Mouse (Mus musculus) neural tube, embryonic 12.5 days (tissue): ENCODE results near the gene Espn. TPM values are rescaled to one million over a fixed set of nuclear protein-coding genes. Genes with fewer than 3 reads are reported as not detected.

Source experiments
- ATAC-seq: fragments of 200-750 bp; cut with Nextera tagmentation; 2 replicates; pipeline ENCODE4 v1.8.0; 2017; ENCODE audit warnings: low read depth, mild to moderate bottlenecking, moderate TSS enrichment, moderate library complexity; ENCODE audit not compliant: low FRiP score
- H3K27ac ChIP-seq: fragments of 300-500 bp; sonication (generic); 2 replicates; pipeline ENCODE4 v1.5.1; 2016
- H3K27me3 ChIP-seq: fragments of 300-500 bp; sonication (generic); replicated peaks from 2 replicates; pipeline ENCODE4 v1.6.1; 2016; ENCODE audit warnings: mild to moderate bottlenecking
- H3K36me3 ChIP-seq: fragments of 300-500 bp; sonication (generic); 2 replicates; pipeline ENCODE4 v1.6.1; 2016; ENCODE audit warnings: mild to moderate bottlenecking
- H3K4me1 ChIP-seq: fragments of 300-500 bp; sonication (generic); 2 replicates; pipeline ENCODE4 v1.6.1; 2016
- H3K4me2 ChIP-seq: fragments of 300-500 bp; sonication (generic); replicated peaks from 2 replicates; pipeline ENCODE4 v1.6.1; 2016; ENCODE audit warnings: mild to moderate bottlenecking
- H3K4me3 ChIP-seq: fragments of 300-500 bp; sonication (generic); 2 replicates; pipeline ENCODE4 v1.5.1; 2016
- H3K9ac ChIP-seq: fragments of 300-500 bp; sonication (generic); 2 replicates; pipeline ENCODE4 v1.6.1; 2016; ENCODE audit warnings: mild to moderate bottlenecking
- H3K9me3 ChIP-seq: fragments of 300-500 bp; sonication (generic); 2 replicates; pipeline ENCODE4 v1.6.1; 2016; ENCODE audit warnings: mild to moderate bottlenecking
- WGBS: fragments of 180-500 bp; shearing (Covaris S2); methylation state at CpG from one replicate; pipeline ENCODE4 v1.1.7; 2016; 5-methylcytosine and 5-hydroxymethylcytosine counted together
- polyA plus RNA-seq: library from polyadenylated mRNA; unstranded; fragments of >200 nt; fragmentation: Nextera tagmentation; extraction: Ambion mirVana; gene quantifications from 2 replicates; pipeline ENCODE4 v1.2.1, GENCODE M21; 2016

Gene Espn
- polyA plus RNA-seq, 1 experiment from 2014 or later, result 0.32 TPM

DNA sequence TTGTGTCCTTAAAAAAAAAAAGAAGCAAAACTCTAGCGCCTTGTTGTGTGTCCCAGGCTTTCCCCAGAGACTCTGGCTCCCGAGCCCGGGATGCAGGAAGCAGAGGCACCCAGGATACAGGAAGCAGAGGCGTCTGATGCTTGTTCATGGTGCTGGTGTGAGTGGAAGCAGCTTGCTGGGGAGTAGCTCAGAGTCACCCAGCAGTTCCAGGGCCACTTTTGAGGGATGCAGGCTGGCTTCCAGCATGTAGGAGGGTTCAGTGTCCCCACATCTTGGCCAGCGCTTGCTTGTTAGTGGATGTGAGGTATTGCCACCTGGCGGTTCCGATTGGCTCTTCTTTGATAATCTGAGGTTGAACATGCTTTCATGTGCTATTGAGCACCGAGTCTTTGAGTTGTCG is 35.0 kb upstream of the Espn start:
- ATAC-seq, result no peak
- Histone ChIP-seq H3K4me2 (no peak overlapping the region), H3K4me1 (peaks cover 17% of the 10 kb centered on the region)

DNA sequence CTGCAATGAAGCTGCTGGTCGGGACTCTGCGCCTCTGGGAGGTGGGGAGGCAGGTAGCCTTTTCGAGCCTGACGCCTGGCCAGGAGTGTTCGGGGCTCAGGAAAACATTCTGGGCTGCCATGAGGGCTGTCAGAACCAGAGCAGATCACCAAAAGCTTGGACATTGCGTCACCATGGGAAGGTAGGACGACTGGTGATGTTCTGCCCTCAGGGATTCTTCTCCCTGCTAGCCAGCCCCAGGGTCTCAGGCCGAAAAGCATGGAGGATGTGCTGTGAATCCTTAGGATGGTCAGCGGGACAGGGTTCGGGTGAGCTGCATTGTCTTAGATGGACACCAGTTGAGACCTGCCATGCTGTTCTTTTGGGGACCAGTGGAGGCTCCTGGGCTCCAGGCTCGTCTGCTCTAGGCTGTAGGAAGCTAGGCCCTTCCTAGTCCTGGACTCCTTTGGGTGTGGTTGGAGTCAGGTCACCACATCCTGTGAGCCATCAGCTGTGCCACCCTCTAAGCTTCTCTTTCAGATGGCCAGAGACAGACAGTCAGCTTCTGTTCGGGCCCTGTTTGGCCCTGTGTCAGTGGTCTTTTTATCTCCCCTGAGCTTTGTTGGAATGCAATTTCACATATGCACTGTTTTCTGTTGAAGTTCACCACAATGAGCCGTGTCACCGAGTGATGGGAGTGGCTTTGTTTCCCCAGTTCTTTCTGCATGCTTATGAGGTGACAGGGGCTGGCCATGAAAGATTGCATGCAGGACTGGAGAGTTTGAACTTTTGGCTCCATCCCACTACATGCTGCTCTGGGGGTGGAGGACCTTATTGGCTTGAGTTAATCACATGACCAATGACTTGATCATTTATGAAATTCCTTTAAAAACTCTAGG is 34.3 kb upstream of the Espn start:
- ATAC-seq, result no peak
- H3K4me3 ChIP-seq, result no peak overlapping the region
- peaks cover 17% of the 10 kb centered on the region for H3K4me1 ChIP-seq
- H3K9ac ChIP-seq, result 0 out of 2 replicates have a peak overlapping the region, but pooled peaks have one; percentile 42
- H3K36me3 ChIP-seq, result no peaks in the 10 kb centered on the region
- 0 out of 2 replicates have a peak overlapping the region, but pooled peaks have one; percentile 15 for H3K27ac ChIP-seq
- H3K9me3 ChIP-seq, result no peaks in the 10 kb centered on the region
- H3K27me3 ChIP-seq, result no peaks in the 10 kb centered on the region
- peak overlapping the region; percentile 46 for H3K4me2 ChIP-seq
- 52% methylated on average over 14 of the region's 14 CpGs for WGBS

More for the DNA sequence above, 35.0 kb upstream of the Espn start:
- no peak overlapping the region for H3K27ac ChIP-seq
- WGBS, result 90% methylated on average over 9 of the region's 9 CpGs
- no peaks in the 10 kb centered on the region for H3K9me3 ChIP-seq
- H3K27me3 ChIP-seq, result no peaks in the 10 kb centered on the region
- no peaks in the 10 kb centered on the region for H3K36me3 ChIP-seq
- no peak overlapping the region for H3K4me3 ChIP-seq
- no peak overlapping the region for H3K9ac ChIP-seq

GRCm38 (mm10) chr4:152185510-152186204 is 33.5 kb upstream of the Espn start:
- Histone ChIP-seq H3K9me3 (no peaks in the 10 kb centered on the region), H3K9ac (0 out of 2 replicates have a peak overlapping the region, but pooled peaks have one; percentile 47), H3K4me3 (no peak overlapping the region), H3K27ac (peak overlapping the region; percentile 15; the same call in 1 of the 2 replicates), H3K4me2 (peak overlapping the region; percentile 46), H3K36me3 (no peaks in the 10 kb centered on the region), H3K27me3 (no peaks in the 10 kb centered on the region), H3K4me1 (peaks cover 17% of the 10 kb centered on the region)
- peak; percentile 58; the same call in 1 of the 2 replicates for ATAC-seq
- 8% methylated on average over 19 of the region's 19 CpGs for WGBS

- H3K27me3 ChIP-seq, result no peaks in the 10 kb centered on the region
- WGBS, result 6% methylated on average over 3 of the region's 3 CpGs
- H3K4me2 ChIP-seq, result peak overlapping the region; percentile 46
- H3K36me3 ChIP-seq, result no peaks in the 10 kb centered on the region
- no peaks in the 10 kb centered on the region for H3K9me3 ChIP-seq
- H3K27ac ChIP-seq, result no peak overlapping the region
- ATAC-seq, result peak; percentile 17; the same call in 1 of the 2 replicates
- no peak overlapping the region for H3K4me3 ChIP-seq
- H3K9ac ChIP-seq, result 0 out of 2 replicates have a peak overlapping the region, but pooled peaks have one; percentile 47
- H3K4me1 ChIP-seq, result peaks cover 21% of the 10 kb centered on the region
These were observed 33.0 kb upstream of the Espn start for GRCm38 (mm10) chr4:152185137-152185509.

DNA sequence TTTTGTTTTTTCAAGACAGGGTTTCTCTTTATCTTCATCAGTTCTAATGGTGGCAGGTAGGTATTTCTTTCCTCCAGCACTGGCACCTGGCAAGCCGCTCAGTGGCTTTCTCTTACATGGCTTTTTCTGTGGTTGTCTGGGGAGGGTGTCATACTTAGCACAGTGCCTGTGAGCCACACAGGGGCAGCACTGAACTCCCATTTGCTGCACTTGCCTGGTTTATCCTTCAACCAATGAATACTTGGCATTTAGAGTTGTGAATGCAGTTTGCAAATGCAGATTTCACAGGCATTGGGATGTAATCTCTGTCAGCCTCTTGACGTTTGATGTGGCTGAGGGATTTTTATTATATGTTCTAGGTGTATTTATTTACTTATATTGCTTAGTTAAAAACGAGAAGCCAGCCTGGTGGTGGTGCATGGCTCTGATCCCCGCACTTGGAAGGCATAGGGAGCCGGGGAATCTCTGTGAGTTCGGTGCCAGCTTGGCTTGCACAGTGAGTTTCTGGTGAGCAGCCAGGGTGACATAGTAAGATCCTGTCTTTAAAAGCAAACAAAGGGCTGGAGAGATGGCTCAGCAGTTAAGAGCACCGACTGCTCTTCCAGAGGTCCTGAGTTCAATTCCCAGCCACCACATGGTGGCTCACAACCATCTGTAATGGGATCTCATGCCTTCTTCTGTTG is 32.3 kb upstream of the Espn start:
- ATAC-seq, result no peak
- no peak overlapping the region for H3K4me3 ChIP-seq
- no peak overlapping the region for H3K4me2 ChIP-seq
- H3K9ac ChIP-seq, result no peak overlapping the region
- no peak overlapping the region for H3K27ac ChIP-seq
- no peaks in the 10 kb centered on the region for H3K27me3 ChIP-seq
- peaks cover 27% of the 10 kb centered on the region for H3K4me1 ChIP-seq
- 71% methylated on average over 7 of the region's 7 CpGs for WGBS
- no peaks in the 10 kb centered on the region for H3K9me3 ChIP-seq
- no peaks in the 10 kb centered on the region for H3K36me3 ChIP-seq

- H3K9me3 ChIP-seq, result no peaks in the 10 kb centered on the region
- 91% methylated on average over 10 of the region's 10 CpGs for WGBS
- H3K27me3 ChIP-seq, result 0 out of 2 replicates have a peak, but pooled peaks cover 5% of the 10 kb centered on the region
- H3K4me2 ChIP-seq, result no peak overlapping the region
- no peak overlapping the region for H3K4me3 ChIP-seq
- ATAC-seq, result no peak
- H3K36me3 ChIP-seq, result no peaks in the 10 kb centered on the region
- H3K27ac ChIP-seq, result no peak overlapping the region
- no peak overlapping the region for H3K9ac ChIP-seq
- peaks cover 44% of the 10 kb centered on the region for H3K4me1 ChIP-seq
These were observed 30.0 kb upstream of the Espn start for GRCm38 (mm10) chr4:152182205-152182604.

GRCm38 (mm10) chr4:152179946-152180660 is 27.9 kb upstream of the Espn start:
- Histone ChIP-seq H3K4me1 (peaks cover 29% of the 10 kb centered on the region), H3K4me2 (peak overlapping the region; percentile 96), H3K27me3 (0 out of 2 replicates have a peak, but pooled peaks cover 13% of the 10 kb centered on the region), H3K27ac (no peak overlapping the region), H3K36me3 (no peaks in the 10 kb centered on the region), H3K9me3 (no peaks in the 10 kb centered on the region), H3K9ac (0 out of 2 replicates have a peak overlapping the region, but pooled peaks have one; percentile 85), H3K4me3 (no peak overlapping the region)
- 83% methylated on average over 16 of the region's 16 CpGs for WGBS
- ATAC-seq, result no peak

DNA sequence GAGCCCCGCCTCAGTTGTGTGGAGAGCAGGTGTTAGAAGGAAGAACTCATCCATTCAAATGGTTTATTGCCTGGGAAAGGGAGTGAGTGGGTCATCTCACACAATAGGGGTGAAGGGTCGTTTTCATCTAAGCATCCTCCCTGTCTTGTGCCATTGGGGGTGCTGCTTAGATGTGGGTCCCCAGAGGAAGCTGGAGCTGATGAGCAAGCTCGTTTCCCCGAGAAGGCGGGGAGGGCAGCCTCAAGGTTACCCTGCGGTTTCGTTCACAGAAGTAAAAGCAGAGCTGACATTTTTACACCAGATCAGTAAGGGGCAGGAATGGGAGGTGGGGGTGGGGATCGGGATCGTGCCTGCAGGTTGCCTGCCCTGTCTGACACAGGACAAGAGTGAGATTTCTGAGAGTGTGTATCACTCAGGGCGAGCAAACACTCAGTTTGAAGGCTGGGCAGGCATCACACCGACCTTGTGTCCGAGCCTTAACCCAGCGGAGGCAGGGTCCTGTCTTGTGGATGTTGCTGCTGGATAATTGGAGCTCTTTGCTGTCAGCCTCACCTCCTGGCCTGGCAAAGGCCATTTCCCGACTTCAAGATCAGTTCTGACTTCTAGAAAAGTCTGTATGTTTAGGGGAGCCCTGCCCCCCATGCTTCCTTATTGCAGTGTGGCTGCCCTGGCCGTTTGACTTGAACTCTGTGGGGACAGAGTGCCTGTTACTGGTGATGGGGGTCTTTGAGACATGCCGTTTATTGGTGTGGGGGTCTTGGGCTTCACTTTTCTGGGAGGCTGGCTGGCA is 26.9 kb upstream of the Espn start:
- no peak for ATAC-seq
- Histone ChIP-seq H3K27ac (peak overlapping the region; percentile 2; the same call in 1 of the 2 replicates), H3K36me3 (no peaks in the 10 kb centered on the region), H3K4me2 (peak overlapping the region; percentile 96), H3K9ac (peak overlapping the region; percentile 85), H3K9me3 (no peaks in the 10 kb centered on the region), H3K27me3 (peaks cover 20% of the 10 kb centered on the region; the same call in 1 of the 2 replicates), H3K4me3 (peak overlapping the region; percentile 68), H3K4me1 (peaks cover 29% of the 10 kb centered on the region)
- 12% methylated on average over 16 of the region's 16 CpGs for WGBS

DNA sequence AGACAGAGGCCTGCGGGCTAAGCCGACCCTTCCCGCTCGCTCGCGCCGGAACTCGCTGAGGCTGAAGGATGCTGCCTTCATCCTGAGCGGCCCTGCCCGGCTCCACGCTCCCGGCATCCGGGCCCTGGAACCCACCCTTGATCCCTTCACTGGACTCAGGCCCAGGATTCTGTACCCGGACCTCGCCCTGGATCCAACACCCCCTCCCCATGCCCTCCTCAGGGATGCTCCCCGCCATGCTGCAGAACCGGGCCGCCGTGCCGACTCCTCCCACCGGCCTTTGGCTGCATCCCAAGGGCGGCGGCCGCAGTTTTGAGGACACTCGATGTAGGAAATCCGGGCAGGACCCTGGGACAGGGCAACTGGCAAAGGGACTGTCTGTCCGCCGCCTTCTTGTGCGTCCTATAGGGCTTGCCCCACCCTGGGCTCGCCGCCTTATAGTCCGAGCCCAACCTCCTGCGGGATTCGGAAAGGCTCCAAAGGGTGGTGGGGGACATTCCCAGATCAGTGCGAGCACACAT is 26.2 kb upstream of the Espn start:
- under 1% methylated on average over 35 of the region's 35 CpGs for WGBS
- Histone ChIP-seq H3K9me3 (no peaks in the 10 kb centered on the region), H3K27me3 (peaks cover 20% of the 10 kb centered on the region; the same call in 1 of the 2 replicates), H3K4me1 (peaks cover 29% of the 10 kb centered on the region), H3K4me2 (peak overlapping the region; percentile 96), H3K36me3 (no peaks in the 10 kb centered on the region), H3K4me3 (peak overlapping the region; percentile 68), H3K27ac (peak overlapping the region; percentile 37; the same call in 1 of the 2 replicates), H3K9ac (peak overlapping the region; percentile 85)
- peak; percentile 73 for ATAC-seq

DNA sequence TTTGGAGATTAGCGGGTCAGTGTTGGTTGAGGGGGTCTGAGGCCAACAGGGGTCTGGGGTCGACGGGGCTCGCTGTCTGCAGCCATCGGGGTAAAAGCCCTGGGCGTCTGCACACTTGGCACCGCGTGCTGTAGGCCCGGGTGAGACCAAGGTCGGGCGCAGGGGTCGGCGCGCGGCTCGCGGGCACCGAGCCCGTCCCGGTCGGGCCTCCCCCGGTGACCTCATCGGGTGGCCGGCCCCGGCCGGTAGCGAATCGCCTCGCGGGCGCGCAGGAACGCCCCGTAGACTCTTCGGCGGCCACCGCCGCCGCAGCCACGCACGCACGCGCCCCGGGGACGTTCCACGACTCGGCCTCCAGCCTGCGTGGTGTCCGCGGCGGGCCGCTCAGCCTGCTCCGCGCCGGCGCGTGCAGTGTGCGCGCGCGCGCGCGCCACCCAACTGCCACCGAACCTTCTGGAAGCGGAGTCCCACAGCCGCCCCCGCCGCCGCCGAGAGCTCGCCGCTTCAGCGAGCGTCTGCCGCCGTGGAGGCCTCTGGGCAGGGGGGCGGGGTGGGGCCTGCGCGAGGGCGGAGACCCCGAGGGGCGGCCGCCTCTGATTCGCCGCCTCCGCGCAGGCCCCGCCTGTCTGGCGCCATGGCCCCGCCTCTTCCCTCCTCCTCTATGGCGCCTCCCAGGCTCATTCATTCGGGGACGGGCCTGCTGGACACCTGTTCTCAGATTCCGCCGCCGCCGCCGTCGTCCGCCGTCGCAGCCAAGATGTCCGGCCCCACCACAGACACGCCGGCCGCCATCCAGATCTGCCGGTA is 25.6 kb upstream of the Espn start, which contains the start of gene Acot7:
Acot7 (plus strand) TSS at position 598 of the 807 bp plus-strand sequence.
- Histone ChIP-seq H3K4me1 (peaks cover 29% of the 10 kb centered on the region), H3K4me3 (peak within 1 kb of the TSS; percentile 68), H3K4me2 (peak within 1 kb of the TSS; percentile 96), H3K36me3 (no peaks in the 10 kb centered on the region), H3K9ac (peak within 1 kb of the TSS; percentile 85), H3K27me3 (peaks cover 20% of the 10 kb centered on the region; the same call in 1 of the 2 replicates), H3K27ac (peak within 1 kb of the TSS; percentile 37), H3K9me3 (no peaks in the 10 kb centered on the region)
- WGBS, result under 1% methylated on average over 93 of the region's 108 CpGs
- peak; percentile 92 for ATAC-seq
